Mouse (Mus musculus): ENCODE measurements around the gene Elmsan1.
A peak's percentile ranks its signal among the peaks of the same experiment; 100 is the strongest.

The Elmsan1 gene

GRCm38 (mm10) chr12:84152352-84153190 lies 66.1 kb downstream of the Elmsan1 start:
- no peak for DNase-seq (ENCODE audit: low read depth, low spot score)

- no peak for DNase-seq (ENCODE audit: low read depth, low spot score)
Measured at GRCm38 (mm10) chr12:84151911-84152310, 66.8 kb downstream of the Elmsan1 start.

- no peak for DNase-seq (ENCODE audit: low read depth, low spot score)
Measured at GRCm38 (mm10) chr12:84150976-84151375, 67.7 kb downstream of the Elmsan1 start.

GRCm38 (mm10) chr12:84149971-84150370 lies 68.7 kb downstream of the Elmsan1 start:
- no peak for DNase-seq (ENCODE audit: low read depth, low spot score)

GRCm38 (mm10) chr12:84148622-84149012 lies 70.1 kb downstream of the Elmsan1 start:
- DNase-seq (ENCODE audit: low read depth, low spot score) = no peak

- DNase-seq (ENCODE audit: low read depth, low spot score) = peak; percentile 60
Measured at GRCm38 (mm10) chr12:84147954-84148621, 70.6 kb downstream of the Elmsan1 start, which contains the start of gene Pnma1. Pnma1 (minus strand) TSS chr12:84148489.

- DNase-seq (ENCODE audit: low read depth, low spot score) = no peak
Measured at GRCm38 (mm10) chr12:84142281-84143050, 76.2 kb downstream of the Elmsan1 start.

GRCm38 (mm10) chr12:84141271-84141670 lies 77.4 kb downstream of the Elmsan1 start:
- no peak for DNase-seq (ENCODE audit: low read depth, low spot score)

GRCm38 (mm10) chr12:84140135-84140534 lies 78.5 kb downstream of the Elmsan1 start:
- DNase-seq (ENCODE audit: low read depth, low spot score) = no peak

GRCm38 (mm10) chr12:84137131-84137530 lies 81.5 kb downstream of the Elmsan1 start:
- DNase-seq (ENCODE audit: low read depth, low spot score) = no peak

GRCm38 (mm10) chr12:84132265-84132664 lies 86.4 kb downstream of the Elmsan1 start:
- DNase-seq (ENCODE audit: low read depth, low spot score) = peak; percentile 18

- no peak for DNase-seq (ENCODE audit: low read depth, low spot score)
Measured at GRCm38 (mm10) chr12:84129931-84130330, 88.8 kb downstream of the Elmsan1 start.

GRCm38 (mm10) chr12:84128576-84128975 lies 90.1 kb downstream of the Elmsan1 start:
- DNase-seq (ENCODE audit: low read depth, low spot score) = no peak

GRCm38 (mm10) chr12:84126899-84127298 lies 91.8 kb downstream of the Elmsan1 start:
- DNase-seq (ENCODE audit: low read depth, low spot score) = no peak

GRCm38 (mm10) chr12:84125892-84126291 lies 92.8 kb downstream of the Elmsan1 start:
- DNase-seq (ENCODE audit: low read depth, low spot score) = no peak

- DNase-seq (ENCODE audit: low read depth, low spot score) = no peak
Measured at GRCm38 (mm10) chr12:84119584-84119983, 99.1 kb downstream of the Elmsan1 start.

- DNase-seq (ENCODE audit: low read depth, low spot score) = peak; percentile 88
Measured at GRCm38 (mm10) chr12:84114153-84114994, 104.3 kb downstream of the Elmsan1 start, which contains the start of gene Dnal1. Dnal1 (plus strand) TSS chr12:84114366.

- DNase-seq (ENCODE audit: low read depth, low spot score) = no peak
Measured at GRCm38 (mm10) chr12:84113676-84114075, 105.0 kb downstream of the Elmsan1 start.

- DNase-seq (ENCODE audit: low read depth, low spot score) = no peak
Measured at GRCm38 (mm10) chr12:84110814-84111213, 107.9 kb downstream of the Elmsan1 start.

GRCm38 (mm10) chr12:84109924-84110323 lies 108.8 kb downstream of the Elmsan1 start:
- no peak for DNase-seq (ENCODE audit: low read depth, low spot score)

- DNase-seq (ENCODE audit: low read depth, low spot score) = no peak
Measured at GRCm38 (mm10) chr12:84107692-84108091, 111.0 kb downstream of the Elmsan1 start.

All from CD4-positive helper T cell, adult 2 months (primary cell).